Mouse (Mus musculus): Measurements from ENCODE around the gene Smc6. TPM values are rescaled to one million over a fixed set of nuclear protein-coding genes. Genes with fewer than 3 reads are reported as not detected.

The Smc6 gene
- polyA plus RNA-seq, 1 experiment from 2014 or later = 112 TPM

DNA sequence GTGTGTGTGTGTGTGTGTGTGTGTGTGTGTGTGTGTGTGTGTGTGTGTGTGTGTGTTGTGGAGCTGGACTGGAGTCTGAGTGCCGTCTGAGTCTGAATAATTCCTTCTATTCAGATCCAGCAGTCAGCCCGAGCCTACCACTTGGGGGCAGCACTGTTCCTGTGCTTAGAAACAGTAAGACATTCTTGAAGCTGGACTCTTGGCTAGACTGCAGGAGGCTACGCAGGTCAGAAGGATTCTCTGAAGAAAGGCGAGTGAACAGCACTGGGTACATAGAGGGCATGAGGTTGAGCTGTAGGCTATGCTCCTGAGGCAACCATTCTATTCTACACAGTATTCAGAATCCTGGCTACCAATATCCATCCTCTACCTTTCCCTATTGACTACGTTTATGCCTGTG, 85.2 kb downstream of the Smc6 start:
- 35% methylated on average over 5 of the region's 5 CpGs for WGBS
- no peak overlapping the region for H3K4me2 ChIP-seq
- H3K4me1 ChIP-seq (replicated peaks) = peaks cover 5% of the 10 kb centered on the region; the same call in 1 of the 2 replicates
- no peak overlapping the region for H3K4me3 ChIP-seq
- no peaks in the 10 kb centered on the region for H3K27me3 ChIP-seq
- H3K9me3 ChIP-seq = no peaks in the 10 kb centered on the region
- no peaks in the 10 kb centered on the region for H3K36me3 ChIP-seq
- no peak overlapping the region for H3K27ac ChIP-seq (replicated peaks)
- ATAC-seq (ENCODE audit: low read depth) = no peak
- H3K9ac ChIP-seq = no peak overlapping the region

DNA sequence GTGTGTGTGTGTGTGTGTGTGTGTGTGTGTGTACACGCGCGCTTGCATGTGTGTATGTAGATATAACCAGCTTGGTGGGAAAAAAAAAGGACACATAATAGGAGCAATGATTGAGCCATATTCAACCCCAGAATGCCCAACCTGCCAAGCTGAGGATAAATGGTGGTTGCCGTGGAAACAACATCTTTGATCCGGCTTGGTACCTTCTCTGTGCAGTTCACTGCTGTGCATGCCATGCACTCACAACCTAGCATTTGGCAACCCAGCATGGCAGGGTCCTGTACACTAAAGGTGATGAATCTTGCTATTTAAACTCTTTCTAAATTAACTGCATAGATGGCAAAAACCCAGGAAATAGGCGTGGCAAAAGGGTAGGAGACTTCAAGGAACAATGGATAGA, 96.7 kb downstream of the Smc6 start:
- no peak overlapping the region for H3K9ac ChIP-seq
- H3K27ac ChIP-seq (replicated peaks) = no peak overlapping the region
- H3K9me3 ChIP-seq = no peaks in the 10 kb centered on the region
- WGBS = 69% methylated on average over 6 of the region's 6 CpGs
- H3K36me3 ChIP-seq = no peaks in the 10 kb centered on the region
- no peaks in the 10 kb centered on the region for H3K4me1 ChIP-seq (replicated peaks)
- H3K4me3 ChIP-seq = no peak overlapping the region
- H3K27me3 ChIP-seq = no peaks in the 10 kb centered on the region
- no peak for ATAC-seq (ENCODE audit: low read depth)
- no peak overlapping the region for H3K4me2 ChIP-seq

GRCm38 (mm10) chr12:11364870-11365269, 99.2 kb downstream of the Smc6 start:
- Histone ChIP-seq H3K4me3 (no peak overlapping the region), H3K4me1 (replicated peaks) (no peaks in the 10 kb centered on the region), H3K36me3 (no peaks in the 10 kb centered on the region), H3K9ac (no peak overlapping the region), H3K9me3 (no peaks in the 10 kb centered on the region), H3K4me2 (no peak overlapping the region), H3K27me3 (no peaks in the 10 kb centered on the region), H3K27ac (replicated peaks) (no peak overlapping the region)
- no peak for ATAC-seq (ENCODE audit: low read depth)
- WGBS = 62% methylated on average over 6 of the region's 6 CpGs

- no peaks in the 10 kb centered on the region for H3K4me1 ChIP-seq (replicated peaks)
- ATAC-seq (ENCODE audit: low read depth) = no peak
Measured at GRCm38 (mm10) chr12:11367099-11367765, 101.5 kb downstream of the Smc6 start.

More at GRCm38 (mm10) chr12:11367099-11367765, 101.5 kb downstream of the Smc6 start:
- Histone ChIP-seq H3K9ac (no peak overlapping the region), H3K9me3 (no peaks in the 10 kb centered on the region), H3K27me3 (no peaks in the 10 kb centered on the region), H3K27ac (replicated peaks) (no peak overlapping the region), H3K4me2 (no peak overlapping the region), H3K36me3 (no peaks in the 10 kb centered on the region), H3K4me3 (no peak overlapping the region)
- 75% methylated on average over 3 of the region's 3 CpGs for WGBS

Small RNA genes lying within 50 kb of the gene (microRNA-seq; reads per million reads assigned to microRNA genes)
- not detected for gene Mir7675

Other genes starting within 250 kb of the Smc6 start
- gene Kcns3, start 114.8 kb upstream of the Smc6 start, polyA plus RNA-seq (2015; fragmentation: Nextera tagmentation; extraction: Ambion mirVana) = 0.55 and 1.2 TPM in 2 replicates
- gene Msgn1, start 56.9 kb upstream of the Smc6 start, polyA plus RNA-seq (2015; fragmentation: Nextera tagmentation; extraction: Ambion mirVana) = not detected in 2 replicates
- gene Gen1, start 85 bp upstream of the Smc6 start, polyA plus RNA-seq (2015; fragmentation: Nextera tagmentation; extraction: Ambion mirVana) = 2.2 and 2.5 TPM in 2 replicates
- 30.0 and 37.0 TPM in 2 replicates for gene Vsnl1, start 170.7 kb downstream of the Smc6 start, polyA plus RNA-seq (2015; fragmentation: Nextera tagmentation; extraction: Ambion mirVana)
- gene Rad51ap2, start 190.2 kb downstream of the Smc6 start, polyA plus RNA-seq (2015; fragmentation: Nextera tagmentation; extraction: Ambion mirVana) = 0.15 and 0.20 TPM in 2 replicates

Data from neural tube, embryonic 13.5 days (tissue).